Mouse (Mus musculus): ENCODE measurements around the gene Sec24d.

Sec24d gene

DNA sequence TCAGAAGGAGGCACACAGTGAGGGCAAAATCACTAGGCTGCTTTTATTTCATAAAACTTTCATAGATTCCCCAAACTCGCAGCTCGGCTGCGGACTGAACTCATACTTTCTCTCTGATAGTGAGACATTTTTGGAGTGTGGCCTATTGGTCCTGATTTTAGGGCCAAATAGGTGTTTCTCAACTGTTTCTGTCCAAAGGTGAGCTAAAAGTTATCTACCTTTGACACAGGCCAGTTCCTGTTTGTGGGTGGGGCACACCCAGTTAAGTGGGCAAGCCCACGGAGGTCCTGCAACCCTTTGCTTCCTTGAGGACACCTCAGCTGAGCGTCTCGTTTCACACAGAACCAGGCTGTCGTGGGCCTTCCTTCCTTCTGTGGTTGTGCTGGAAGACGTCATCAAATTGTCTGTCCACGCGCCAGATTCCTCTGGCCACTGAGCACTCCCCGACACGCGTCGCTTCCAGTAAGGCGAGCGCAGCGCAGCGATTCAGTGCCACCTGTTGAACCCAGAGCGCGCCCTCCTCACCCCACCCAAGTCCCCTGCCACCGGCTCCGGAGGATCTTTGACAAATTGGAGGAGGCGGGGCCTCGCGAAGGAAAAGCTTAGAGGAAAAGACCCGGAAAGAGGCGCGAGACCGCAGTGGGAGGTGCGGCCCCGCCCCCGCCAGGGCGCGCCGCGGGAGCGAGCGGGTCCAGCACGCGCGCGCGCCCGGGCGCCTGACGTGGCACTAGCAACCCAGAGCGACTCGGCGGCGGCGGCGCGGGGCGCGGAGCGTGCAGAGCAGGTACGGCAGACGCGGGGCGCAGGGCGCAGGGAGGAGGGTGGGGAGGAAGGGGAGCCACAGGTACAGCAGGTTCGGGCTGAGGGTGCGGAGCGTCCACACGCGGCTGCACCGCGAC is at the start of gene Sec24d:
Gene Sec24d (plus strand): TSS at position 703 of the 899 bp plus-strand sequence.
- DNase-seq (ENCODE audit: low read depth, low spot score) = peak; percentile 84

DNA sequence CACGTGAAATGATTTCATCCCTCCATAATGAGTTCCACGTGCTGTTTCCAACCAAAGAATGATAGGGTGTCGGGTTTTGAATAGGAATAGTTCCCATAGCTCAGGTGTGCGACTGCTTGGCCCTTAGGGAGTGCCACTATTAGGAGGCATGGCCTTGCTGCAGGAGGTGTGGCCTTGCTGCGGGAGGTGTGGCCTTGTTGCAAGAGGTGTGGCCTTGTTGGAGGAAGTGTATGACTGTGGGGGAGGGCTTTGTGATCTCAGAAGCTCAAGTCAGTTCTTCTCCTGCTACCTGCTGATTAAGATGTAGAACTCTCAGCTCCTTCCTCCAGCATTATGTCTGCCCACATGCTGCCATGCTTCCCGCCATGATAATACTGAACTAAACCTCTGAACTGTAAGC is 48.6 kb upstream of the Sec24d start:
- peak; percentile 63 for DNase-seq (ENCODE audit: low read depth, low spot score)

- no peak for DNase-seq (ENCODE audit: low read depth, low spot score)
These were observed 40.0 kb upstream of the Sec24d start for GRCm38 (mm10) chr3:123227276-123227675.

DNA sequence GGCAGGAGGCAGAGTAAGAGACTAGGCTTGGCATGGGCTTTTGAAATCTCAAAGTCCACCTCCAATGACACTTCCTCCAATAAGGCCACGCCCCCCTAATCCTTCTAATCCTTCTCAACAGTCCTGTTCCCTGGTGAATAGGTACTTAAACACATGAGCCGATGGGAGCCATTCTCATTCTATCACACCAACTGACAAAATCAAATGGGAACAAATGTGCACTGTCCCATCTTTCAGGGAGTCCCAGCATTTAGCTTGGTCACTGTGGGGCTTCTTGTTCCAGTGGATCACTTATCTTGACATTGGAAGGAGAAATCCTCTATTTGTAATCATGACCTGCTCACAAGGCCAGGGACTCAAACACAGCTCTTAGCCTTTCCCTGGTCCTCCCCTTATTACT is 35.6 kb upstream of the Sec24d start:
- DNase-seq (ENCODE audit: low read depth, low spot score) = no peak

DNA sequence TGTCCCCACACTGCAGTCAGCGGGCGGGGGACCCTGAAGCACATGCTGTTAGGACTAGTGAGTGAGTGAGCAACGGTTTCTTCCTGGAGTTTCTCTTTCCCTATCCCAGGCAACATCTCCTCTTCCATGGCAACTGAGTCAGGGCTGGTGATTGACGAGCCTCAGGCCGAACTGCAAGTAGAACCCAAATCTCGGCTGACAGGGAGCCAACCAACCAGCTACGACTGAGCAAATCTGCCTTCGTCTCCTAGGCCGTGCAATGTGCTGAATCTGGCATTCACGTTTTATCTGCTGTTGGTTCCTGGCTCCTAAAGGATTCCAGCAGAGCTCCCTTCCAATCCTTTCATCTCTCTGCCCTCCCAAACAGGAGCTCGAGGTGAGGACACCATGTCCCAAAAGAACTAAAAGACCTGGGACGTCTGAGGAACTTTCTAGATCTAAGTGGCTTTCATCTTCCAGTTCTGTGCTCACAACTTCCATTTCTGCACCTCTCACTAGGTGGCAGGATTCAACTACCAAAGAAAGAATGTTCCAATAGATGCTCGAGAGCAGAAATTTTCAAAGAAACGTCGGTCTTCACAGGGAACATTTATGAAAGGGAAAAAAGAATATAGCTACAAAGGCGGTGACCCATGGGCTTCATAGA is 32.9 kb upstream of the Sec24d start:
- peak; percentile 36 for DNase-seq (ENCODE audit: low read depth, low spot score)

DNA sequence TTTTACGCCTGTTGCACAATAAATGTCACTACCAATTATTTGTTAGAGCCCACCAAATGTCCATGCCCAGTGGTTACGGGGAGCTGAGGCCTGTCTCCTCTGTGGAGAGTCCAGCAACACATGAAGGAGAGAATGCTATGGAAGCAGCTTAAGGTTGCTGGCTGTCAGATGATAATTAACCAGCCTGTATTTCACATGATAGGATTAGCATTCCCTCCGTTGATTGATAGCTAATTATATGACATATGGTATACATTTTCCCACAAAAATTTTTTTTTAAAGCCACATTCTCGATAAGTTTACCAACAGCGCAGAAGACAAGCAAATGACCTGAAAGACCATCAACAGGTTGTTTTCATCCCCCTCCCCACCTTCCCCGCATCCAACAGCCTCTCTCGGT is 31.8 kb upstream of the Sec24d start:
- no peak for DNase-seq (ENCODE audit: low read depth, low spot score)

GRCm38 (mm10) chr3:123235921-123236320 is 31.3 kb upstream of the Sec24d start, which contains the start of gene Synpo2:
Gene Synpo2 (minus strand): TSS chr3:123236149.
- DNase-seq (ENCODE audit: low read depth, low spot score) = peak; percentile 56

- DNase-seq (ENCODE audit: low read depth, low spot score) = no peak
These were observed 30.2 kb upstream of the Sec24d start for GRCm38 (mm10) chr3:123237039-123237438.

DNA sequence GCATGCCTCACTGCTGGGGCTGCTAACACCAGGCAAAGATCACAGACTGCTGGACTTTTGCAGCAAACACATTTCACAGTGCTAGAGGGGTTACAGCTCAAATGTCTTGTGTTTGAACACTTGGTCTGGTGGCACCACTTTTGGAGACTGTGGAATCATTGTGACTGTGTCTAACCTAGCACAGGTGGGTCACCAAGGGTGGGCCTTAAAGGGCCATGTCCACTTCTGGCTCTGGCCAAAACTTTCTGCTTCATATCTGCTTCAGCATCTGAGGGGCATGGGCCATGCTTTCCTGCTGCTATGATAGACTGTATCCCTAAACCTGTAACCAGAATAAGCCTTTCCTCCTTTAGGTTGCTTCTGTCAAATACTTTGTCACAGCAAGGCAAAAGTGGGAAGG is 29.8 kb upstream of the Sec24d start:
- no peak for DNase-seq (ENCODE audit: low read depth, low spot score)

- no peak for DNase-seq (ENCODE audit: low read depth, low spot score)
These were observed 22.9 kb upstream of the Sec24d start for GRCm38 (mm10) chr3:123244376-123244775.

GRCm38 (mm10) chr3:123245646-123246045 is 21.6 kb upstream of the Sec24d start:
- no peak for DNase-seq (ENCODE audit: low read depth, low spot score)

DNA sequence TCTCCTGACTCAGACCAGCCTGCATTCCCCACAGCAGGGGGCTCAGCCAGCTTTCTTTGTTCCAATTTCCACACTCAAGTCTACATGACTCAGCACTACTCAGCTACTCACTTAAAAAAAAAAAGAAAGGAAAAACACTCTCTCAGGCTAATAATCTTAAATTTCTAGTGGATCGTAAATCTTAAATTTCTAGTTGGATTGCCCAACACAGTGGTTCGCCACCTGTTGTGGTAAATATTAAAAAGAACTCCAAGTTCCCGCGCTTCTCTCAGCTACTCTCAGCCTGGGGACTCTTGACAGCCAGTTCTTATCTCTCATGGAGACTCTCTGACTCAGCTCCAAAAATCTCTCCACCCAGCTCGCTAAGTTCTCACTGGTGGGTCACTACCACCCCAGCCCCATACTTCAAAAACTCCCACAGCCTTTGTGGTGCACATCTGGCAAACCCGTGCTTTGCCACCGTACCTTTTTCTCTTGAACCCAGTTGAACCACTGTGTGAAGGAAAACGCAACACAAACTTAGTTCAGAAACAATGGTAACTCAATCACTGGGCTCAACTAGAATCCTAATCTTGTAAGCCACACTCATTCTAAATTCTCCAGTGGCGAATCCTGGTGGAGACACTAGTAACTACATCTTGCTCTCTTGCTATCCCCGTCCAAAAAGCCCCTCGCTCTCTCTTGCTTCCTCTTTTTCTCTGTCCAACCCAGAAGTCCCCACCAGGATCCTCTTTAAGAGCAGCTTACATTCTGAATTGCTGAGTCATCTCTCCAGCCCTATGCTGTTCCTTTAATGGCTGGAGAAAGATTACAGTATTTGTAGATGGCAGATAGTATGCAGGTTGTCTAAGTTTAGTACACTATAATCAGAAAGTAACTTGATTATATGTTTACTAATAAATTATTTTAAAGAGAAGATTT is 10.8 kb upstream of the Sec24d start:
- DNase-seq (ENCODE audit: low read depth, low spot score) = peak; percentile 95

DNA sequence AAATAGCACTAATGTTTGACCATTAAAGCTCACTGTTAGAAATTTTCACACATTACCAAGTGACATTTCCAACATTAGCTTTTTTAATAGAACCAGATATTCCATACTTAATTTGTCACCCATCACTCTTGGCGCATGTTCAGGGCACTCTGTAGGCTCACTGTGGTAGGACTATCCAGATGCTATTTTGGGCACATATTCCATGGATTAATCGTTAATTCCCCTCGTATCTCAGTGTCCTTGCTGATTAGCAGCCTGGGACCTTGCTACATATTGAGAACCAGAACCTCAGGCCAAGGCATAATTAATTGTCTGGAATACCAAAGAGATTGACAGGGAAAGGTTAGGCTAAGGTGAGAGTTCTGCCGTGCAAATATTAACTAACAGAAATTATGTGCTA is 8.5 kb upstream of the Sec24d start:
- DNase-seq (ENCODE audit: low read depth, low spot score) = no peak

GRCm38 (mm10) chr3:123264706-123265105 is 2.5 kb upstream of the Sec24d start:
- peak; percentile 66 for DNase-seq (ENCODE audit: low read depth, low spot score)

- peak; percentile 40 for DNase-seq (ENCODE audit: low read depth, low spot score)
These were observed 516 bp downstream of the Sec24d start for GRCm38 (mm10) chr3:123267741-123268201.

GRCm38 (mm10) chr3:123282866-123283615 is 15.8 kb downstream of the Sec24d start:
- DNase-seq (ENCODE audit: low read depth, low spot score) = no peak

- no peak for DNase-seq (ENCODE audit: low read depth, low spot score)
These were observed 17.0 kb downstream of the Sec24d start for GRCm38 (mm10) chr3:123284284-123284683.

DNA sequence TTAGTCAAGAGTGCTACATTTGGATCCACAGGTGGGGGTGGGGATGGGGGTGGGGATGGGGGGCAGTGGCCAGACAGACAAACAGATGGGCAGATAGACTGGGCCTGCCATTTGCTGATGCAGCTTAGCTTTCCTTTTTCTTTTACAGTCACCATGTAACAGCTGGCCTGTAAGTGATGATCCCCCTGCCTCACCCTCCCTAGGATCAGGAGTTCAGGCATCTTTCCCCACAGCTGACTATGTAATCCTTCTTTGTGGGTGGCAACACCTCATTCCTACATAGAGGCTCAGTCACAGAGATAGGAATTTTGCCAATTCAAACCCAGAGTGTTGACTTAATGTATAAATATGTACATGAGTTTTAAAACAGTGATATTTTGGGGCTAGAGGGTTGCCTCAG is 18.4 kb downstream of the Sec24d start:
- DNase-seq (ENCODE audit: low read depth, low spot score) = no peak

- DNase-seq (ENCODE audit: low read depth, low spot score) = no peak
These were observed 21.8 kb downstream of the Sec24d start for GRCm38 (mm10) chr3:123288856-123289570.

DNA sequence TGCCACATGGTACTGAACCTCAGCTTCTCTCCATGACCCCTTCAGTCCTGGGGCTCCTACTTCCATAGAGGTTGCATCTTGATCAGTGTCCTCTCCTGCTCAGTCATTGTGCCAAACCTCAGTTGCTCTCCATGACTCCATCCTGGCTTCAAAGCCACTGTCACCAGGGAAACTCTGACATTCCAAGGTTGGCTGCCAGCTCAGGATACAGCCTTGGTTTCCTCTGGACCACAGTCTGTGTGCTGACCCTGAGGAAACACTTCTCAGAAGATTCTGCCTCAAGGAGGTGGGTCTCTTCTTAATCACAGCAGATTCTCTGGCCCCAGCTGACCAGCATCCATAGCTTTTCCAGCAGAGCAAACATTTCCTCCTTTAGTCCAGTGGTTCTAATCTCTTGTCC is 24.4 kb downstream of the Sec24d start:
- DNase-seq (ENCODE audit: low read depth, low spot score) = no peak

Data from ES-CJ7 (cell line).